In genomic region chr1:42695578-42695915, GRCm38 (mm10) we compare ENCODE assay signal across 8 mouse cellular contexts. TPM values are rescaled to one million over a fixed set of nuclear protein-coding genes. Genes with fewer than 3 reads are reported as not detected.
DNase-seq lines count a peak whose midpoint lies in the region; ATAC-seq and TF ChIP-seq lines count a peak whose summit lies in the region.

Pou3f3 (plus strand) TSS chr1:42695768.

- peak within 1 kb of the TSS; percentile 87 for H3K9ac ChIP-seq in embryonic facial prominence, embryonic 13.5 days
- no peak within 1 kb of the TSS for H3K9ac ChIP-seq in liver, embryonic 16.5 days (ENCODE audit: low read depth, low read length)

- WGBS in embryonic facial prominence, embryonic 13.5 days: under 1% methylated on average over 18 of the region's 21 CpGs
- WGBS in liver, embryonic 16.5 days (ENCODE audit: insufficient replicate concordance): under 1% methylated on average over 19 of the region's 21 CpGs

- peak within 1 kb of the TSS; percentile 73 for H3K4me2 ChIP-seq in embryonic facial prominence, embryonic 13.5 days
- peak within 1 kb of the TSS; percentile 50 for H3K4me2 ChIP-seq in liver, embryonic 16.5 days (ENCODE audit: low read depth, low read length)

- peak within 1 kb of the TSS; percentile 93 for H3K27ac ChIP-seq in embryonic facial prominence, embryonic 13.5 days
- peak within 1 kb of the TSS; percentile 98 for H3K27ac ChIP-seq in layer of hippocampus, adult 2 months
- no peak within 1 kb of the TSS for H3K27ac ChIP-seq in liver, embryonic 16.5 days (ENCODE audit: low read length)

- peak; percentile 53 for DNase-seq in adrenal gland, postnatal 10 days
- DNase-seq in adrenal gland, adult 18-20 months (ENCODE audit: low spot score in 2 of 2): no peak
- peak; percentile 37 to 49 for DNase-seq in heart, postnatal 14 days
- peak; percentile 95 to 98 for DNase-seq in layer of hippocampus, adult 2 months (ENCODE audit: low spot score in 2 of 2)
- peak; percentile 99 for DNase-seq in right cerebral cortex, adult 18-20 months
- no peak for DNase-seq in thymus, postnatal 10 days (ENCODE audit: low spot score in 2 of 2)

- peaks cover 22% of the 10 kb centered on the region for H3K4me1 ChIP-seq in embryonic facial prominence, embryonic 13.5 days
- H3K4me1 ChIP-seq in liver, embryonic 16.5 days (ENCODE audit: control insufficient read depth, low read depth, low read length): no peaks in the 10 kb centered on the region; the same call in none of the 2 replicates

- H3K4me3 ChIP-seq in embryonic facial prominence, embryonic 13.5 days: peak within 1 kb of the TSS; percentile 65
- H3K4me3 ChIP-seq in layer of hippocampus, adult 2 months: peak within 1 kb of the TSS; percentile 75
- H3K4me3 ChIP-seq in liver, embryonic 16.5 days (ENCODE audit: low read depth, low read length): peak within 1 kb of the TSS; percentile 38

- intact Hi-C loops in heart, postnatal 14 days (cut with DNase I): loop anchor here (10.0 kb wide), 2 partner anchors 441 to 1541 kb away; no protein-coding TSS in a partner anchor

- peak; percentile 86 for ATAC-seq in embryonic facial prominence, embryonic 13.5 days (ENCODE audit: insufficient number of reproducible peaks, insufficient read depth, low FRiP score, low TSS enrichment, low read depth)
- ATAC-seq in liver, embryonic 16.5 days (ENCODE audit: low read depth): no peak

- H3K27me3 ChIP-seq in embryonic facial prominence, embryonic 13.5 days: peaks cover 80% of the 10 kb centered on the region
- H3K27me3 ChIP-seq in liver, embryonic 16.5 days (ENCODE audit: control insufficient read depth, insufficient read depth, low read depth, low read length): peaks cover 92% of the 10 kb centered on the region

- H3K36me3 ChIP-seq in embryonic facial prominence, embryonic 13.5 days: no peaks in the 10 kb centered on the region
- H3K36me3 ChIP-seq in liver, embryonic 16.5 days (ENCODE audit: control insufficient read depth, insufficient read depth): no peaks in the 10 kb centered on the region

- peak; percentile 23 for TF ChIP-seq CTCF in layer of hippocampus, adult 2 months (conservative IDR thresholded peaks at IDR 0.05)

- H3K9me3 ChIP-seq in embryonic facial prominence, embryonic 13.5 days: no peaks in the 10 kb centered on the region
- H3K9me3 ChIP-seq in liver, embryonic 16.5 days (replicated peaks; ENCODE audit: control insufficient read depth, low read length): no peaks in the 10 kb centered on the region

RNA-seq across cellular contexts. Expression of gene Pou3f3, which starts in this region (rescaled TPM):
- under 1 TPM; 0.03 TPM for total RNA-seq in adrenal gland, postnatal 10 days (2021)
- total RNA-seq in adrenal gland, adult 18-20 months (2021): not detected
- polyA plus RNA-seq in embryonic facial prominence, embryonic 13.5 days (2015; fragmentation: Nextera tagmentation; extraction: Ambion mirVana): 11.4 and 13.4 TPM in 2 replicates
- not detected for total RNA-seq in heart, postnatal 14 days (2021)
- total RNA-seq in layer of hippocampus, adult 2 months (2021): 10 to 100 TPM; 60.7 to 66.4 TPM
- not detected in 2 replicates for polyA plus RNA-seq in liver, embryonic 16.5 days (2015; fragmentation: Nextera tagmentation; extraction: Ambion mirVana)

Comparison
In these comparisons a context has a peak if more than half of its experiments do, and no peak if none do; other contexts are left out.
1. RNA of gene Pou3f3 (total RNA-seq): 60.7 to 66.4 TPM in layer of hippocampus, adult 2 months; not detected in adrenal gland, adult 18-20 months, 0.03 TPM in adrenal gland, postnatal 10 days and not detected in heart, postnatal 14 days; every median in the first group is over 10 times any median in the second.
2. RNA of gene Pou3f3 (polyA plus RNA-seq): 11.4 to 13.4 TPM in embryonic facial prominence, embryonic 13.5 days; not detected in liver, embryonic 16.5 days; every median in the first group is over 10 times any median in the second.
3. Peak in DNase-seq in adrenal gland, postnatal 10 days; RNA of the gene not detected or under 1 TPM.
4. Peak in DNase-seq in heart, postnatal 14 days; RNA of the gene not detected or under 1 TPM.
5. DNase-seq: peak in layer of hippocampus, adult 2 months (2 of 2) and right cerebral cortex, adult 18-20 months (single experiment); none in adrenal gland, adult 18-20 months (0 of 2) and thymus, postnatal 10 days (0 of 2).
6. Peak in every context shown above with its lines, with median percentiles within 50 percentile points of each other: H3K4me3 ChIP-seq.